Mouse (Mus musculus) spleen, embryonic (tissue): ENCODE results near the gene Rcc2.

ENCODE experiments used
- CTCF ChIA-PET: fragments of 350-600 bp; sonication (Branson Sonifier 250); formaldehyde crosslinking; loops from one replicate; lab custom pipeline; 2022; lab: Charles Lee

Rcc2 gene

GRCm38 (mm10) chr4:140684141-140684871 lies 16.0 kb upstream of the Rcc2 start:
- CTCF ChIA-PET, result interaction anchor here (0.5 to 1.2 kb wide), 3 partner anchors 10 to 63 kb away, joined by 3 to 9 read pairs (median 3); no protein-coding TSS in a partner anchor

GRCm38 (mm10) chr4:140684881-140685303 lies 15.4 kb upstream of the Rcc2 start:
- CTCF ChIA-PET, result interaction anchor here (0.5 kb wide), 1 partner anchor 63 kb away, joined by 3 read pairs; no protein-coding TSS in a partner anchor

GRCm38 (mm10) chr4:140688044-140688825 lies 12.1 kb upstream of the Rcc2 start:
- CTCF ChIA-PET, result no interaction called here

- CTCF ChIA-PET, result no interaction called here
Observed at GRCm38 (mm10) chr4:140688826-140689425, 11.4 kb upstream of the Rcc2 start.

- CTCF ChIA-PET, result no interaction called here
Observed at GRCm38 (mm10) chr4:140689873-140690655, 10.3 kb upstream of the Rcc2 start.

- CTCF ChIA-PET, result no interaction called here
Observed at GRCm38 (mm10) chr4:140691481-140691880, 8.9 kb upstream of the Rcc2 start.

GRCm38 (mm10) chr4:140693513-140693912 lies 6.8 kb upstream of the Rcc2 start:
- CTCF ChIA-PET, result no interaction called here

- CTCF ChIA-PET, result interaction anchor here (0.6 kb wide), 1 partner anchor 139 kb away, joined by 5 read pairs; no protein-coding TSS in a partner anchor
Observed at GRCm38 (mm10) chr4:140694551-140695060, 5.7 kb upstream of the Rcc2 start.

GRCm38 (mm10) chr4:140695146-140695545 lies 5.2 kb upstream of the Rcc2 start:
- CTCF ChIA-PET, result interaction anchor here (0.6 kb wide), 1 partner anchor 17 kb away, joined by 3 read pairs; no protein-coding TSS in a partner anchor

- CTCF ChIA-PET, result interaction anchor here (0.6 kb wide), 1 partner anchor 17 kb away, joined by 3 read pairs; no protein-coding TSS in a partner anchor
Observed at GRCm38 (mm10) chr4:140695675-140696585, 4.4 kb upstream of the Rcc2 start.

- CTCF ChIA-PET, result no interaction called here
Observed at GRCm38 (mm10) chr4:140699441-140700127, 757 bp upstream of the Rcc2 start.

GRCm38 (mm10) chr4:140701049-140701715 lies 841 bp downstream of the Rcc2 start:
- CTCF ChIA-PET, result no interaction called here

GRCm38 (mm10) chr4:140701716-140702561 lies 1.6 kb downstream of the Rcc2 start:
- CTCF ChIA-PET, result no interaction called here

GRCm38 (mm10) chr4:140702611-140703327 lies 2.4 kb downstream of the Rcc2 start:
- CTCF ChIA-PET, result interaction anchor here (0.6 kb wide), 1 partner anchor 378 kb away, joined by 3 read pairs; no protein-coding TSS in a partner anchor

- CTCF ChIA-PET, result interaction anchor here (0.6 kb wide), 1 partner anchor 377 kb away, joined by 3 read pairs; no protein-coding TSS in a partner anchor
Observed at GRCm38 (mm10) chr4:140703636-140704035, 3.3 kb downstream of the Rcc2 start.

- CTCF ChIA-PET, result no interaction called here
Observed at GRCm38 (mm10) chr4:140704166-140704565, 3.8 kb downstream of the Rcc2 start.

- CTCF ChIA-PET, result no interaction called here
Observed at GRCm38 (mm10) chr4:140707615-140708014, 7.3 kb downstream of the Rcc2 start.
